Mouse (Mus musculus) ES-Bruce4 (cell line): ENCODE measurements around the gene Nradd. TPM values are rescaled to one million over a fixed set of nuclear protein-coding genes. Genes with fewer than 3 reads are reported as not detected.

Experiments
- H3K27ac ChIP-seq: 2 replicates; pipeline ENCODE4 v1.5.1; 2012; ENCODE audit warnings: low read length, inconsistent platforms; ENCODE audit not compliant: insufficient read depth
- H3K27me3 ChIP-seq: 2 replicates; pipeline ENCODE4 v1.6.1; 2012; ENCODE audit warnings: mild to moderate bottlenecking, low read length, inconsistent platforms; ENCODE audit not compliant: control insufficient read depth, poor library complexity, insufficient read depth, severe bottlenecking
- H3K36me3 ChIP-seq: 2 replicates; pipeline ENCODE4 v1.6.1; 2012; ENCODE audit warnings: inconsistent platforms, mild to moderate bottlenecking, low read length, moderate library complexity; ENCODE audit not compliant: control insufficient read depth, poor library complexity, insufficient read depth, severe bottlenecking
- H3K4me1 ChIP-seq: one replicate; pipeline ENCODE4 v1.8.1; 2011; ENCODE audit warnings: low read length; ENCODE audit not compliant: control insufficient read depth, insufficient read depth
- H3K4me3 ChIP-seq: 2 replicates; pipeline ENCODE4 v1.5.1; 2011; ENCODE audit warnings: low read depth, mild to moderate bottlenecking, low read length
- H3K9ac ChIP-seq: 2 replicates; pipeline ENCODE4 v1.6.1; 2012; ENCODE audit warnings: low read depth, mild to moderate bottlenecking, inconsistent platforms; ENCODE audit not compliant: poor library complexity, severe bottlenecking
- H3K9me3 ChIP-seq: replicated peaks from 2 replicates; pipeline ENCODE4 v1.6.1; 2012; ENCODE audit warnings: mild to moderate bottlenecking, low read length, inconsistent platforms; ENCODE audit not compliant: control insufficient read depth, poor library complexity, insufficient read depth, severe bottlenecking
- CTCF ChIP-seq: IDR thresholded peaks from one replicate; pipeline ENCODE4 v1.8.1; 2011; ENCODE audit warnings: low read depth, low read length
- EP300 ChIP-seq: IDR thresholded peaks from 2 replicates; pipeline ENCODE4 v1.6.1; 2011; ENCODE audit warnings: low read depth, low read length; ENCODE audit not compliant: insufficient read depth
- POLR2A ChIP-seq: IDR thresholded peaks from one replicate; pipeline ENCODE4 v1.8.1; 2011; ENCODE audit warnings: low read length; ENCODE audit not compliant: insufficient read depth
- polyA plus RNA-seq: library from polyadenylated mRNA; stranded (reverse); fragments of >200 nt; gene quantifications from 2 replicates; pipeline ENCODE4 v1.2.4, GENCODE M21; 2011; ENCODE audit warnings: low read depth; ENCODE audit not compliant: missing spikeins, insufficient read depth, insufficient read length

Gene Nradd
- polyA plus RNA-seq, 1 experiment, result 48.0 TPM

DNA sequence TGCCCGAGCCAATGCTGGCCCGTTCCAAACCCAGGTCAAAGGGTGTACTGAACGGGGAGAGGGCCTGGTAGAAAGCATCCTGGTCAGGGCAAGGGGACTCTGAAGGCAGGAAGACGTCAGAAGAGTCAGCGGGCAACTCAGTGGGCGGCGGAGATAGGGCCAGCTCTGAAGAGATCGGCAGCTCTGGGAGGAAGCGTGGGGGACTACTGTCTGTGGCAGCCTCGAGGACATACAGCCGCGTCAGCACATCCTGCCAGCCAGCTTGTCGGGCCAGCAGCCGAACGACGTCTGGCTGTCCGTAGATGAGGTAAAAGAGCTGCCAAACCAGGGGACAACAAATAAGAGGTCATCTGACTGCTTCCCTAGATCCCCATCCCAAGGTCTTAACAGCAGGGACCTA is 9.6 kb upstream of the Nradd start:
- Histone ChIP-seq H3K27ac (no peak overlapping the region), H3K4me1 (no peaks in the 10 kb centered on the region)
- TF ChIP-seq CTCF (no peak), POLR2A (no peak), EP300 (no peak)

GRCm38 (mm10) chr9:110632671-110633070 is 8.4 kb upstream of the Nradd start:
- no peaks in the 10 kb centered on the region for H3K27me3 ChIP-seq
- H3K27ac ChIP-seq, result no peak overlapping the region
- peak overlapping the region; percentile 41 for H3K4me3 ChIP-seq

More for the DNA sequence above, 9.6 kb upstream of the Nradd start:
- H3K4me3 ChIP-seq, result no peak overlapping the region
- no peaks in the 10 kb centered on the region for H3K27me3 ChIP-seq
- H3K36me3 ChIP-seq, result no peaks in the 10 kb centered on the region
- H3K9me3 ChIP-seq, result no peaks in the 10 kb centered on the region
- no peak overlapping the region for H3K9ac ChIP-seq

DNA sequence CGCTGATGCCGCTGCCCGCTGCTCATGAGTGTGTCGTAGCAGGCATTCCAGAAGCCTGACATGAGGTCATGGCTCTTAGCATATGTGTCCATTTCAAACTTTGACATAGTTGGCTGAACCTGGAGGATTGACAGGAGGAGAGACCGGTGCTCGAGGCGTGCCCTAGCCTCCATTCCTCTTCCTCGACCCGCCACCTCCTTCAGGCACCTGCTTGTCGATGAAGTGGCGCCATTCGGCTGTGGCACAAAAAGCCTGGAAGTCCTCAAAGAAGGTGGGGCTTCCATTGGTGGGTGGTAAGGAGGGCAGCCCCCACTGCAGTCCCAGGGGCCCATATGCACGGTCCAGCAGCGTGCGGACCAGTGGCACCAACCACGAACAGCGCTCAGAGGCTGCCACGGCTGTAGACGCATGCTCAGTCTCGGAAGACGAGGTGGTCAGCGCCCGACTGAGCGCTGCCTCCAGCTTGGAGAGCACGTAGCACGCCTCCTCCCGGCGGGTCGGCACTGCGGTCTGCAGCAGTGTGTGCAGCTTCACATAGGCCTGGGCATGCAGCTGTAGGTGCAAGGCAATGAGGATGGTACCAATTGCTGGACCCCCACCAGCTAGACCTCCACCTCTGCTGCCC is 7.5 kb upstream of the Nradd start:
- H3K9ac ChIP-seq, result peak overlapping the region; percentile 4; the same call in 1 of the 2 replicates
- no peak overlapping the region for H3K27ac ChIP-seq
- no peaks in the 10 kb centered on the region for H3K27me3 ChIP-seq
- TF ChIP-seq POLR2A (no peak), CTCF (peak; percentile 65), EP300 (0 out of 2 replicates have a peak, but pooled peaks have one; percentile 24)
- no peaks in the 10 kb centered on the region for H3K4me1 ChIP-seq
- no peaks in the 10 kb centered on the region for H3K9me3 ChIP-seq
- no peaks in the 10 kb centered on the region for H3K36me3 ChIP-seq
- H3K4me3 ChIP-seq, result peak overlapping the region; percentile 53

More at GRCm38 (mm10) chr9:110632671-110633070, 8.4 kb upstream of the Nradd start:
- Histone ChIP-seq H3K9ac (peak overlapping the region; percentile 20), H3K9me3 (no peaks in the 10 kb centered on the region), H3K4me1 (no peaks in the 10 kb centered on the region), H3K36me3 (no peaks in the 10 kb centered on the region)
- TF ChIP-seq POLR2A (no peak), CTCF (no peak), EP300 (no peak)

DNA sequence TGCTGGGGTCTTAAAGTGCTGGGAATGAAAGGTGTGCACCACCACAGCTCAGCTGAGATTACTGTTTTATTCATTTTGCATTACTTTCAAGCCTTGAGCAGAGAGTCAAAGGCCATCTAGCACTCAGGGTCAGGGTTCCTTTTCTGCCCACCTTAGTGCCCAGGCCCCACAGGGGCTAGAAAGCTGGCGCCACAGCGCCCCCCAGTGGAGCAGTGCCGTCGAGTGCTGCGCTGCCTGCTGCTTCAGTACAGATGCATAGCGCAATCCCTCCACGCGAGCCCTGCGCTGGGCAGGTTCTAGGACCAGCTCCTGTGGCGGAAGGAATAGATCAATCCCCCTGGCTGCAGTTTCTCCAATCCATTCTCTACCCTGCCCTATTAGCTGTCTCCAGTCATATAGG is 6.9 kb upstream of the Nradd start:
- peak overlapping the region; percentile 4; the same call in 1 of the 2 replicates for H3K9ac ChIP-seq
- H3K27me3 ChIP-seq, result no peaks in the 10 kb centered on the region
- no peaks in the 10 kb centered on the region for H3K9me3 ChIP-seq
- H3K27ac ChIP-seq, result no peak overlapping the region
- TF ChIP-seq POLR2A (no peak), CTCF (peak; percentile 84), EP300 (no peak)
- no peaks in the 10 kb centered on the region for H3K4me1 ChIP-seq
- H3K4me3 ChIP-seq, result peak overlapping the region; percentile 53
- no peaks in the 10 kb centered on the region for H3K36me3 ChIP-seq

- TF ChIP-seq POLR2A (no peak), EP300 (no peak), CTCF (no peak)
- no peaks in the 10 kb centered on the region for H3K27me3 ChIP-seq
- H3K27ac ChIP-seq, result no peak overlapping the region
- no peaks in the 10 kb centered on the region for H3K4me1 ChIP-seq
- no peaks in the 10 kb centered on the region for H3K9me3 ChIP-seq
- no peak overlapping the region for H3K4me3 ChIP-seq
- no peak overlapping the region for H3K9ac ChIP-seq
- no peaks in the 10 kb centered on the region for H3K36me3 ChIP-seq
Measured at GRCm38 (mm10) chr9:110630171-110630570, 5.9 kb upstream of the Nradd start.

GRCm38 (mm10) chr9:110625350-110625908 is 1.2 kb upstream of the Nradd start:
- Histone ChIP-seq H3K27ac (no peak overlapping the region), H3K9me3 (no peaks in the 10 kb centered on the region), H3K27me3 (no peaks in the 10 kb centered on the region), H3K4me1 (no peaks in the 10 kb centered on the region), H3K4me3 (peak overlapping the region; percentile 63), H3K36me3 (no peaks in the 10 kb centered on the region), H3K9ac (peak overlapping the region; percentile 50)
- no peak for TF ChIP-seq POLR2A
- TF ChIP-seq EP300, result no peak
- no peak for TF ChIP-seq CTCF
